Comparison of ENCODE assay signal across 8 mouse cellular contexts in the genomic region with DNA sequence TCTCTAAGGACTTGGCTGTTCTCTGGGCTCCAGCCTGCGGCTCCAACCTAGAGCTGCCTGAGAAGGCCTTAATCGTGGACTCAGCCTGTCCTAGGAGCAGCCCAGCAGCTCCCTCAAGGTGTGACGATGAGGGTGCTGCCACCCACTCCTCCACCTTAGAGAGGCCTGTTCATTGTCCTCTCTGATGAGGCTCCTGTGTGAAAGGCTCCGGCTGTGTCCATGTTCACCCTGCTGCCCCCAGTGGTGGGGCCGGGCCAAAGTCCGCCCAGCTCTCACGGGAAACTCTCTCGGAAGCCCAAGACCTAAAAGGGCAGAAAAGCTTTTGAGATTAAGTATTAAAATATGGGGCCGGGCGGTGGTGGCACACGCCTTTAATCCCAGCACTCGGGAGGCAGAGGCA. TPM values are rescaled to one million over a fixed set of nuclear protein-coding genes. Genes with fewer than 3 reads are reported as not detected.
A peak's percentile ranks its signal among the peaks of the same experiment; 100 is the strongest.
DNase-seq lines count a peak whose midpoint lies in the region; ATAC-seq lines count a peak whose summit lies in the region.

No protein-coding gene starts in this region.

- H3K4me2 ChIP-seq in midbrain, embryonic 11.5 days = no peak overlapping the region
- H3K4me2 ChIP-seq in midbrain, embryonic 13.5 days (replicated peaks) = no peak overlapping the region
- no peak overlapping the region for H3K4me2 ChIP-seq in kidney, embryonic 15.5 days
- H3K4me2 ChIP-seq in forebrain, embryonic 11.5 days (ENCODE audit: low read depth, low read length, severe bottlenecking) = no peak overlapping the region

- no peaks in the 10 kb centered on the region for H3K27me3 ChIP-seq in midbrain, embryonic 11.5 days (ENCODE audit: control insufficient read depth, insufficient read depth, low read length)
- H3K27me3 ChIP-seq in midbrain, embryonic 13.5 days = no peaks in the 10 kb centered on the region
- no peaks in the 10 kb centered on the region for H3K27me3 ChIP-seq in kidney, embryonic 15.5 days
- H3K27me3 ChIP-seq in forebrain, embryonic 11.5 days (ENCODE audit: control insufficient read depth, insufficient read depth, low read length) = no peaks in the 10 kb centered on the region

- no peaks in the 10 kb centered on the region for H3K9me3 ChIP-seq in midbrain, embryonic 11.5 days (ENCODE audit: control insufficient read depth, low read length)
- no peaks in the 10 kb centered on the region for H3K9me3 ChIP-seq in midbrain, embryonic 13.5 days
- H3K9me3 ChIP-seq in kidney, embryonic 15.5 days (replicated peaks) = no peaks in the 10 kb centered on the region
- no peaks in the 10 kb centered on the region for H3K9me3 ChIP-seq in forebrain, embryonic 11.5 days (ENCODE audit: control insufficient read depth, low read length)

- H3K4me1 ChIP-seq in midbrain, embryonic 11.5 days (ENCODE audit: control insufficient read depth, insufficient read depth, low read length) = peaks cover 15% of the 10 kb centered on the region
- H3K4me1 ChIP-seq in midbrain, embryonic 13.5 days (replicated peaks) = peaks cover 25% of the 10 kb centered on the region
- peaks cover 74% of the 10 kb centered on the region for H3K4me1 ChIP-seq in kidney, embryonic 15.5 days
- H3K4me1 ChIP-seq in forebrain, embryonic 11.5 days (replicated peaks; ENCODE audit: control insufficient read depth, insufficient read depth, low read length) = peaks cover 5% of the 10 kb centered on the region; the same call in 1 of the 2 replicates

- H3K4me3 ChIP-seq in midbrain, embryonic 11.5 days (ENCODE audit: low read depth, low read length) = no peak overlapping the region
- no peak overlapping the region for H3K4me3 ChIP-seq in midbrain, embryonic 13.5 days (replicated peaks)
- H3K4me3 ChIP-seq in kidney, embryonic 15.5 days (replicated peaks) = no peak overlapping the region
- no peak overlapping the region for H3K4me3 ChIP-seq in forebrain, embryonic 11.5 days (ENCODE audit: low read depth, low read length)

- H3K9ac ChIP-seq in midbrain, embryonic 11.5 days (ENCODE audit: low read length) = no peak overlapping the region
- no peak overlapping the region for H3K9ac ChIP-seq in midbrain, embryonic 13.5 days (replicated peaks)
- no peak overlapping the region for H3K9ac ChIP-seq in kidney, embryonic 15.5 days
- no peak overlapping the region for H3K9ac ChIP-seq in forebrain, embryonic 11.5 days (ENCODE audit: low read length)

- peak; percentile 79 for DNase-seq in midbrain, embryonic 11.5 days (ENCODE audit: low spot score, missing footprints)
- DNase-seq in embryo, embryonic 11 days = peak; percentile 56
- peak; percentile 81 to 83 for DNase-seq in lung, postnatal 4 days
- DNase-seq in forebrain, embryonic 11.5 days (ENCODE audit: low spot score) = no peak
- no peak for DNase-seq in MN1 (ENCODE audit: low spot score)
- DNase-seq in thymus, postnatal 25 days = no peak

- H3K36me3 ChIP-seq in midbrain, embryonic 11.5 days (ENCODE audit: control insufficient read depth, insufficient read depth, low read length) = no peaks in the 10 kb centered on the region
- H3K36me3 ChIP-seq in midbrain, embryonic 13.5 days = no peaks in the 10 kb centered on the region
- no peaks in the 10 kb centered on the region for H3K36me3 ChIP-seq in kidney, embryonic 15.5 days
- H3K36me3 ChIP-seq in forebrain, embryonic 11.5 days (ENCODE audit: control insufficient read depth, insufficient read depth, low read length) = no peaks in the 10 kb centered on the region

- ATAC-seq in midbrain, embryonic 11.5 days (ENCODE audit: low FRiP score) = no peak
- no peak for ATAC-seq in midbrain, embryonic 13.5 days
- ATAC-seq in kidney, embryonic 15.5 days (replicated peaks; ENCODE audit: low FRiP score) = no peak
- ATAC-seq in forebrain, embryonic 11.5 days (replicated peaks; ENCODE audit: low FRiP score) = no peak

- H3K27ac ChIP-seq in midbrain, embryonic 11.5 days (ENCODE audit: low read depth, low read length) = no peak overlapping the region
- H3K27ac ChIP-seq in midbrain, embryonic 13.5 days = no peak overlapping the region
- H3K27ac ChIP-seq in kidney, embryonic 15.5 days = peak overlapping the region; percentile 95
- H3K27ac ChIP-seq in forebrain, embryonic 11.5 days (ENCODE audit: low read depth, low read length) = no peak overlapping the region

- WGBS in midbrain, embryonic 11.5 days = 43% methylated on average over 12 of the region's 12 CpGs
- WGBS in midbrain, embryonic 13.5 days = 44% methylated on average over 12 of the region's 12 CpGs
- WGBS in kidney, embryonic 15.5 days = 44% methylated on average over 12 of the region's 12 CpGs
- WGBS in forebrain, embryonic 11.5 days = 52% methylated on average over 12 of the region's 12 CpGs

RNA-seq across cellular contexts. Expression of a gene that starts 48.3 kb away (rescaled TPM):
- polyA plus RNA-seq in midbrain, embryonic 11.5 days (2014; fragmentation: Nextera tagmentation; extraction: Ambion mirVana) = 48.2 and 58.6 TPM in 2 replicates
- polyA plus RNA-seq in midbrain, embryonic 13.5 days (2015; fragmentation: Nextera tagmentation; extraction: Ambion mirVana) = 64.9 and 70.0 TPM in 2 replicates
- polyA plus RNA-seq in kidney, embryonic 15.5 days (2015; fragmentation: Nextera tagmentation; extraction: Ambion mirVana) = 69.6 and 76.0 TPM in 2 replicates
- 65.2 and 66.3 TPM in 2 replicates for polyA plus RNA-seq in forebrain, embryonic 11.5 days (2014; fragmentation: Nextera tagmentation; extraction: Ambion mirVana)

RNA-seq across cellular contexts. Expression of a gene that starts 55.5 kb away (rescaled TPM):
- polyA plus RNA-seq in midbrain, embryonic 11.5 days (2014; fragmentation: Nextera tagmentation; extraction: Ambion mirVana) = 11.5 and 14.0 TPM in 2 replicates
- polyA plus RNA-seq in midbrain, embryonic 13.5 days (2015; fragmentation: Nextera tagmentation; extraction: Ambion mirVana) = 16.8 and 19.0 TPM in 2 replicates
- 40.2 and 43.1 TPM in 2 replicates for polyA plus RNA-seq in kidney, embryonic 15.5 days (2015; fragmentation: Nextera tagmentation; extraction: Ambion mirVana)
- polyA plus RNA-seq in forebrain, embryonic 11.5 days (2014; fragmentation: Nextera tagmentation; extraction: Ambion mirVana) = 20.4 and 24.5 TPM in 2 replicates

RNA-seq across cellular contexts. Expression of a gene that starts 58.1 kb away (rescaled TPM):
- 1.1 and 1.8 TPM in 2 replicates for polyA plus RNA-seq in midbrain, embryonic 11.5 days (2014; fragmentation: Nextera tagmentation; extraction: Ambion mirVana)
- polyA plus RNA-seq in midbrain, embryonic 13.5 days (2015; fragmentation: Nextera tagmentation; extraction: Ambion mirVana) = 1.4 and 2.0 TPM in 2 replicates
- polyA plus RNA-seq in kidney, embryonic 15.5 days (2015; fragmentation: Nextera tagmentation; extraction: Ambion mirVana) = 8.1 and 8.5 TPM in 2 replicates
- 0.90 and 1.1 TPM in 2 replicates for polyA plus RNA-seq in forebrain, embryonic 11.5 days (2014; fragmentation: Nextera tagmentation; extraction: Ambion mirVana)

Comparison
In these comparisons a context has a peak if more than half of its experiments do, and no peak if none do; other contexts are left out.
1. DNase-seq: peak in midbrain, embryonic 11.5 days (single experiment), embryo, embryonic 11 days (single experiment) and lung, postnatal 4 days (2 of 2); none in forebrain, embryonic 11.5 days (single experiment), MN1 (single experiment) and thymus, postnatal 25 days (single experiment).